Mouse (Mus musculus) MEL (cell line): ENCODE measurements around the gene Enc1.

Experiments used
- CTCF ChIP-seq, 3 experiments: IDR thresholded peaks in 2 of 3; conservative IDR thresholded peaks in 1 of 3; 2 replicates each; pipeline ENCODE4 v1.5.1; 2011 to 2012; ENCODE audit warnings: low read length in 3 of 3, low read depth in 2 of 3, mild to moderate bottlenecking in 2 of 3, improper control_type of control experiment in 1 of 3, inconsistent platforms in 1 of 3, mixed read lengths in 1 of 3, moderate library complexity in 1 of 3; ENCODE audit not compliant: control insufficient read depth in 1 of 3, insufficient read depth in 1 of 3, poor library complexity in 1 of 3, severe bottlenecking in 1 of 3
- E2F4 ChIP-seq: IDR thresholded peaks from 2 replicates; pipeline ENCODE4 v1.6.1; 2011; ENCODE audit warnings: low read depth, low read length, improper control_type of control experiment, borderline replicate concordance
- EP300 ChIP-seq, 2 experiments: IDR thresholded peaks; 2 replicates each; pipeline ENCODE4 v1.6.1; 2011; ENCODE audit warnings: improper control_type of control experiment in 2 of 2, low read length in 2 of 2, low read depth in 1 of 2, mild to moderate bottlenecking in 1 of 2
- MAZ ChIP-seq: IDR thresholded peaks from 2 replicates; pipeline ENCODE4 v1.6.1; 2012; ENCODE audit warnings: low read depth, mild to moderate bottlenecking, inconsistent platforms, low read length, improper control_type of control experiment
- NELFE ChIP-seq: IDR thresholded peaks from 2 replicates; pipeline ENCODE4 v1.6.1; 2011; ENCODE audit warnings: low read depth, low read length, improper control_type of control experiment
- POLR2AphosphoS2 ChIP-seq: IDR thresholded peaks from 2 replicates; pipeline ENCODE4 v1.6.1; 2011; ENCODE audit warnings: low read length, improper control_type of control experiment
- TBP ChIP-seq: IDR thresholded peaks from 2 replicates; pipeline ENCODE4 v1.8.0; 2011; ENCODE audit warnings: low read depth, low read length, improper control_type of control experiment
- TCF12 ChIP-seq: IDR thresholded peaks from 2 replicates; pipeline ENCODE4 v1.6.1; 2014; ENCODE audit warnings: low read depth, mild to moderate bottlenecking, inconsistent platforms, low read length, improper control_type of control experiment, moderate library complexity
- ZC3H11A ChIP-seq: IDR thresholded peaks from 2 replicates; pipeline ENCODE4 v1.6.1; 2012; ENCODE audit warnings: low read depth, mild to moderate bottlenecking, inconsistent platforms, low read length, improper control_type of control experiment

DNA sequence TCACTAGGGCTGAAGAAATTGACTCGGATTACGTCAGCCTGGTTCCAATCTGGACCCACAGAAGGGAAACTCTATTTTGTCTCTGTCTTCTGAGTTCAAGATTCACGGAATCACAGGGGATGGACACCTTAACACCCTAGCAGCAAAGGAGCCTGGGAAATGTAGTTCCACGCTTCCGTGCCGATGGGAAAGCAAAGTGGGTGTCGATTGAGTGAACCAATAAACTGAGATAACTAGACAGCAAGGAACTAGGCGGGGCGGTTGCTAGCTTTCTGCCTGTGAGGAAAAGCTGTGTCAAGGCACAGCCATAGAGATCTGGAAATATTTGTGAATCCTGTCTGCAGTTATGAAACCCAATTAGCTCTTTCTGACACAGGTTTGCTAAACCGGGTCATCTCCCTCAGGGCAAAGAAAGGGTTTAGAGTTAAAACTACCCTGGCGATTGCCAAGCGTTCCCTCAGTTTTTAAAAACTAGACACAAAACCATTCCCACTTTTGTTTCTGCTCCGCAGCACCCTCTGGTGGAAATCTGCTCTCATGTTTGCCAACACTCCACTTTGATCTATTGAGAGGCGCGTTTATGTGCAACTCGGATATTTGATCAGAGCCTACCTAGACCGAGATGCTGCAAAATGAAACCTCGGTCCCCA is 35.7 kb upstream of the Enc1 start:
- peak; percentile 31; the same call in 1 of the 2 replicates for TF ChIP-seq ZC3H11A
- TF ChIP-seq CTCF (IDR thresholded peaks at IDR 0.05 in 2 of 3, conservative IDR thresholded peaks at IDR 0.05 in 1 of 3; ENCODE audit: control insufficient read depth in 1 of 3, insufficient read depth in 1 of 3, low read depth in 2 of 3, low read length in 3 of 3, poor library complexity in 1 of 3, severe bottlenecking in 1 of 3) = peak; percentile 53 to 77 (median 72)
- no peak for TF ChIP-seq NELFE
- TF ChIP-seq MAZ = no peak
- TF ChIP-seq POLR2AphosphoS2 = no peak
- no peak for TF ChIP-seq EP300 (IDR thresholded peaks at IDR 0.05; ENCODE audit: low read depth in 1 of 2, low read length in 2 of 2)
- peak; percentile 33; the same call in 1 of the 2 replicates for TF ChIP-seq TBP
- no peak for TF ChIP-seq E2F4
- TF ChIP-seq TCF12 = no peak
